Comparison of ENCODE assay signal across 15 mouse cellular contexts in genomic region chr8:122912150-122912549, GRCm38 (mm10).
"Had no signal": no experiment of that assay in that cellular context is flagged by ENCODE, and none has a peak within 500 bp of the region (broad histone marks: within the 10 kb centered on the region; RNA-seq: fewer than 3 reads in every experiment).

No protein-coding gene starts in this region.

- DNase-seq: kidney, adult 11 months; kidney, adult 9 months; kidney, postnatal 36 days; lung, adult 18-20 months; lung, postnatal 36 days; right cerebral cortex, postnatal 4 days; spleen, adult 18-20 months; thymus, adult 2 months; thymus, postnatal 36 days had no signal

- H3K4me3 ChIP-seq: left cerebral cortex, adult 2 months; limb, embryonic 15.5 days; midbrain, embryonic 12.5 days; neural tube, embryonic 15.5 days had no signal

- H3K27me3 ChIP-seq: limb, embryonic 15.5 days; midbrain, embryonic 12.5 days; neural tube, embryonic 15.5 days had no signal

- H3K27ac ChIP-seq: kidney, postnatal 0 days; left cerebral cortex, adult 2 months; limb, embryonic 15.5 days; liver, embryonic 14.5 days; midbrain, embryonic 12.5 days; neural tube, embryonic 15.5 days had no signal
